Mouse (Mus musculus): Measurements from ENCODE around the gene Colec11. TPM values are rescaled to one million over a fixed set of nuclear protein-coding genes. Genes with fewer than 3 reads are reported as not detected.

The Colec11 gene
- 0.71 TPM in 1 of 2 replicates, not detected in the other for polyA plus RNA-seq (2012; ENCODE audit: insufficient read depth, insufficient read length, missing spikeins)

DNA sequence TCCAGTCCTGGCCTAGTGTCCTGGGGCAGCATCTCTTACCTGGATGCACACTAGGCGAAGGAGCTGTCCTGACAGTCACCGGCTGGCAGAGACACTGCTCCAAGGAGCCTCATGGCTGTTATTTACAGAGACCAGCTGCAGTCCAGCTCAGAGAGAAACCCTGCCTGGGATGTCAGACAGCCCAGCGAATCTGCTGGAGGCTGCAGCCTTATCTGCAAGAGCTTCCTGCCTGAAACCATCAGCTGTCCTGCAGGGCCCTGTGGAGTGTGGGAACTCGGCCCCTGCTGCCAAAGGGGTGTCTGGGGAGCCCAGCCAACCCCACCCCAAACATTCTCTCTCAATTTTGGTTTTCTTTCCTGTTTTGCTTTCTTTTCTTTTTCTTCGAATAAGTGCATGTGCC is at the start of gene Colec11:
TSS of gene Colec11 (minus strand) at position 183 of the 400 bp plus-strand sequence.
- Histone ChIP-seq H3K27ac (replicated peaks; ENCODE audit: low read depth, low read length) (no peak within 1 kb of the TSS), H3K4me1 (ENCODE audit: control insufficient read depth, insufficient read depth, insufficient read length, low read length) (no peaks in the 10 kb centered on the region), H3K4me3 (ENCODE audit: insufficient read depth, low read depth, low read length) (no peak within 1 kb of the TSS)

DNA sequence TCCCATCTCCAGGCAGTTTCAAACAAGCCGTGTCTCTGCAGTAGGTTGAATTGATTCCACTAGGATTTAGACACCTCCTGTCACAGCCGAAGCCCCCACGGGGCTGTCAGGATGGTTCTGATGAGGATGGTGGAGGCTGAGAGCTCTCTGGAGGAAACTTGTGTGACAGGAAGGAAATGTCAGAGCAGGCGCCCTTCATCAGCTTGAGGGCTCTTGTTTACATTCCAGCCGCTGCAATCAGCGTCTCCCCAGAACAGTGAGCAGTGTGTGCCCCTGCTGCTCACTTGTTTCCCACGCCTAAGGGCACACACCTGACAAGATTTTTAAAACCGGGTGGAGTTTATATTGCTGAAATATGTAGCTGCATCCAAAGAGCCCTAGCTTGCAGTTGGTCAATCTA is 44.1 kb upstream of the Colec11 start:
- no peaks in the 10 kb centered on the region for H3K4me1 ChIP-seq (ENCODE audit: control insufficient read depth, insufficient read depth, insufficient read length, low read length)
- H3K27ac ChIP-seq (replicated peaks; ENCODE audit: low read depth, low read length): no peak overlapping the region
- H3K4me3 ChIP-seq (ENCODE audit: insufficient read depth, low read depth, low read length): no peak overlapping the region

DNA sequence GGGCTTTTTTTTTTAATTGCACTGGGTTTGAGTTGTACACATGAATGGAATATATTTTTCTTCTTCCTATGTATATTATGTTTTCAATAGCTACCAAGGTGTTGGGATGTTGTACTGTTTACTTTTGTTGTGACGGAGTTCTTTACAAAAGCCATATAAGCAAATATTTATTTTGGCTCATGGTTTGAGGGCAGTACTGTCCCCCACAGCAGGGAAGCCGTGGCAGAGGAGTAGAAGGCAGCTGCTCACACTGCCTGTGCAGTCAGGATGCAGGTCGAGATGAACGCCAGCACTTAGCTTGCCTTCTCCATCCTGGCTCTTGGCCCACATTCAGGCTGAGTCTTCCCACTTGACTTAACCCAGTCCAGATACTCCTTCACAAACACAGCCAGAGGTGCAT is 43.6 kb upstream of the Colec11 start:
- Histone ChIP-seq H3K4me1 (ENCODE audit: control insufficient read depth, insufficient read depth, insufficient read length, low read length) (no peaks in the 10 kb centered on the region), H3K4me3 (ENCODE audit: insufficient read depth, low read depth, low read length) (no peak overlapping the region), H3K27ac (replicated peaks; ENCODE audit: low read depth, low read length) (no peak overlapping the region)

GRCm38 (mm10) chr12:28662628-28663027 is 39.5 kb upstream of the Colec11 start:
- Histone ChIP-seq H3K4me1 (ENCODE audit: control insufficient read depth, insufficient read depth, insufficient read length, low read length) (no peaks in the 10 kb centered on the region), H3K27ac (replicated peaks; ENCODE audit: low read depth, low read length) (no peak overlapping the region), H3K4me3 (ENCODE audit: insufficient read depth, low read depth, low read length) (no peak overlapping the region)

DNA sequence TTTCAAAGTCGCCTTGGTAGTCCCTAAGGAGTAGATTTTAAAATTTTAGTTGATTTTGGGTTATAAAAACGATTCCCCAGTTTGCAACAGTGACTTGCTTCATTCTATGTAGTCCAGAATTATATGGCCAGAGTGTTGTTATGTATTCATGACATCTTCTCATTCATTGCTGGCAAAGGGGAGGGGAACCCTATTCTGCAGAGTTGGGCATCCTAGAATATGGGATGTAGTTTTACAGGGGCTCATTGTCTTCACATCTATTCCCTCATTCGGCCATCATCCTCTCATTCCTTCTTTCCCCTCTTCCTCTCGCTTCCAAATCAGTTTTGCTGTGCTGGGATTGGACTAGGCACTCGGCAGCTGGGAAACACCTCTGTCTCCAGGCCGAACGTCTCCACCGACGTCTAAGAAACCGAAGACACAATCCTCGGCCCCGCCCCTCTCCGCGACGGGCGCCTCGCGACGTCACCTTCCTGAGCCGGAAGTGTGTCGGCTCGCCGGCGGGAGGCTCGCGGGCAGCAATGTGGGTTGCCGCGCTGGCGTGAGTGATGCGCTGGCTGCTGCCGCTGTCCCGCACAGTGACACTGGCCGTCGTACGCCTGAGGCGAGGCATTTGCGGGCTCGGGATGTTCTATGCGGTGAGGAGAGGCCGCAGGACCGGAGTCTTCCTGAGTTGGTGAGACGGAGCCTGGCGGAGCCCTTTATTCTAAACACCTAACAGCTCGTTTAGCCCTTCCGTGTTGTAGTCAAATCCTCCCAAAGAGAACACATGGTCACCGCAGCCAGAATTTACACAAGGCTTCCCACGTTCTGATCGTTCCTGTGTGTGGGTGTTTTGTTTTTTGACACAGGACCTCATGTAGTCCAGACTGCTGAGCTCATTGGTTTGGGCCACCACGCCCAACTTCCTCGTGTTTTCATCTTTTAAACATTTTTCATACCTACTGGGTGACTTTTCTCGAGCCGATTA is 26.2 kb upstream of the Colec11 start, which contains the start of gene Rnaseh1:
TSS of gene Rnaseh1 (plus strand) at position 462 of the 970 bp plus-strand sequence.
- peak within 1 kb of the TSS; percentile 92 for H3K4me3 ChIP-seq (ENCODE audit: insufficient read depth, low read depth, low read length)
- 0 out of 2 replicates have a peak, but pooled peaks cover 3% of the 10 kb centered on the region for H3K4me1 ChIP-seq (ENCODE audit: control insufficient read depth, insufficient read depth, insufficient read length, low read length)
- H3K27ac ChIP-seq (replicated peaks; ENCODE audit: low read depth, low read length): peak within 1 kb of the TSS; percentile 47

- Histone ChIP-seq H3K27ac (replicated peaks; ENCODE audit: low read depth, low read length) (no peak overlapping the region), H3K4me3 (ENCODE audit: insufficient read depth, low read depth, low read length) (no peak overlapping the region), H3K4me1 (ENCODE audit: control insufficient read depth, insufficient read depth, insufficient read length, low read length) (no peaks in the 10 kb centered on the region)
Measured at GRCm38 (mm10) chr12:28638778-28639177, 15.6 kb upstream of the Colec11 start.

DNA sequence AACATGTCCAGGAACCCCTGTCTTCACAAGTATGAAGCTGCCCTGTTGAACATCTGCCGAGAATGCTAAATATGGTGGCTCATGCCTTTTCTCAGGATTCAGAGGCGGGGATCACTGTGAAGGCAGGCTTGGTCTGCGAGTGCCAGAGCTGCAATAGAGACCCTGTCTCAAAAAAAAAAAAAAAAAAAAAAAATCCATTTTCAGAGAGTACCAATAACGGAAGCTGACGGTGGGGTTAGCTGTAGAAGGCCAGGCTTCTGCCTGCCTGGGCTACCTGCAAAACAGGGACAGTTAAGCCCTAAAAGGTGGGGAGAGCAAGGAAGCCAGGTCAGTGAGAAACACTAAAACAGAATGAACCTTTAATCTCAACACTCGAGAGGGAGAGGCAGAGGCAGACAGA is 13.4 kb upstream of the Colec11 start:
- Histone ChIP-seq H3K4me1 (ENCODE audit: control insufficient read depth, insufficient read depth, insufficient read length, low read length) (no peaks in the 10 kb centered on the region), H3K27ac (replicated peaks; ENCODE audit: low read depth, low read length) (no peak overlapping the region), H3K4me3 (ENCODE audit: insufficient read depth, low read depth, low read length) (peak overlapping the region; percentile 87)

DNA sequence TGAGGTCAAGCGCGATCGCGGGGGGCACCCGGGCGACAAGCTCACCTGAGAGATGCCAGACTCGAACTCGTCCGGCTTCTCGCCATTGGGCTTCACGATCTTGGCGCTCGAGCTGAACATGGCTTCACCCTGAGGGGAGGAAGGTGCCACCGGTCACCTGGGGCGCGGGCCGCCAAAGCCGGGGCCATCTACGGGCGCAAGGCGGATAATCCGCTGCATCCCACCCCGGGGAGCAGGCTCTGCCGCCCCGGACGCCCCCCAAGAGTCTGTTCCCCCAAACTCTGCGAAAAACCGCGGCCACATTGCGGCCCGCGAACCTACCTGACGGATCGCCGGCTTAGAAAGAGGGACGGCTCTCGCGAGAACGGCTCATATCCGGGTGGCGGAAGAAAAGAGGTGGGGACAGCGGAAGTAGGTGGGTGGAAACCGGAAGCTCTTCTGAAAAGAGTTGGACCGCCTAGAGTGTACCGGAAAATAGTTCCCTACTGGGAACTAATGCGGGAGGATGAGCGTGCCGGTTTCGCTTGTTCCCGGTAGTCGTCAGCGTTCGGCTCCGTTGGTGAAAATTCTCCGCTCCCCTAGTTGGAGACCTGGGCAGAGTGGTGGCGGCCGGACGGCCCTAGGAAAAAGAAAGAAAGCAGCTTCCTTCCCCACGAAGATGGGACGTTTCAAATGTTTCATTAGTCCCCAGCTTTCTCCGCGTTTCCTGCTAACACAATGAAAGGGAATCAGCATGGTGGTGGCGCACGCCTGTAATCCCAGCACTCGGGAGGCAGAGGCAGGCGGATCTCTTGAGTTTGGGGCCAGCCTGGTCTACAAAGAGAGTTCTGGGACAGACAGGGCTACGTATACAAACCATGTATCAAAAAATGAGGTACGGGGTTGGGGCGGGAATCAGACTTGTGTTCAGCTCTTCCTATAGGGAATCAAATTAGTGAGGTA is 12.6 kb upstream of the Colec11 start, which contains the start of gene Rps7:
TSS of gene Rps7 (minus strand) at position 419 of the 942 bp plus-strand sequence.
- peak within 1 kb of the TSS; percentile 85 for H3K27ac ChIP-seq (replicated peaks; ENCODE audit: low read depth, low read length)
- H3K4me1 ChIP-seq (ENCODE audit: control insufficient read depth, insufficient read depth, insufficient read length, low read length): no peaks in the 10 kb centered on the region
- peak within 1 kb of the TSS; percentile 90 for H3K4me3 ChIP-seq (ENCODE audit: insufficient read depth, low read depth, low read length)

DNA sequence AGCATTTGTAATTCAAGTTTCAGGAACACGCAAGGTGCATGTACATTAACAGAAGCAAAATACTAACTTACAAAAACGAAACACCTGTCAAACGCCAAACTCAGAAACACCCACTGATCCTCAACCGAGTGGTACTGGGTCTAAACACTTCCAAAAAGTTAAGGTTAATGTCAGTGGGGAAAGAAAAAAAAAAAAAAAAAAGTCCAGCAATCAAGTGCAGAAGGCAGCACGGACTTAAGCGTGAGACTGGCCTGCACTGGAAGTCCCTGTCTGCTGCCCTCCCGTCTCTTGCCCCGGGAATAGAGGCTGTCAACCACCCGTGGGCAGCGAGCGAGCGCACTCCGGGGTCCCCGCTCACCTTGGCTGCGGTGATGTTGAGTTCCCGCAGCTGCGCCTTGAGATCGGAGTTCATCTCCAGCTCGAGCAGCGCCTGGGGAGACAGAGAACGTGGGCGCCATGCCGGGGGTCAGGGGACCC is 11.9 kb upstream of the Colec11 start:
- no peak overlapping the region; the same call in 1 of the 2 replicates for H3K27ac ChIP-seq (replicated peaks; ENCODE audit: low read depth, low read length)
- no peaks in the 10 kb centered on the region for H3K4me1 ChIP-seq (ENCODE audit: control insufficient read depth, insufficient read depth, insufficient read length, low read length)
- H3K4me3 ChIP-seq (ENCODE audit: insufficient read depth, low read depth, low read length): peak overlapping the region; percentile 90

DNA sequence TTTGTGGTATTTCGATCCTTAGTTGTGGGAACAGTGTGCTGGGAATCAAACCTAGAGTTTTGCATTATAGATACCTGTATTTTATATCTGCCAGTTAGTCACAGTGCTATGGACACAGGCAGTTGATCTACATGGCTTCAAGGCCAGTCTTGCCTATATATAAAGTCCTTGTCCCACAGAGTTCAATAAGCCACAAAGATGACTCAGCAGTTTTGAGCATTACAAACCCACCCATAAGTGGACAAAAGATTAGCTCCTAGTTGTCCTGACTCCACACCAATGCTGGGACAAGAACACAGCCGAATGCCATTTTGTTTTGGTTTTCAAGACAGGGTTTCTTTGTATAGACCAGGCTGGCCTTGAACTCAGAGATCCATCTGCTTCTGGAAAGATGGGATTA is 5.3 kb upstream of the Colec11 start:
- Histone ChIP-seq H3K4me1 (ENCODE audit: control insufficient read depth, insufficient read depth, insufficient read length, low read length) (no peaks in the 10 kb centered on the region), H3K27ac (replicated peaks; ENCODE audit: low read depth, low read length) (no peak overlapping the region), H3K4me3 (ENCODE audit: insufficient read depth, low read depth, low read length) (no peak overlapping the region)

- Histone ChIP-seq H3K4me1 (ENCODE audit: control insufficient read depth, insufficient read depth, insufficient read length, low read length) (no peaks in the 10 kb centered on the region), H3K4me3 (ENCODE audit: insufficient read depth, low read depth, low read length) (no peak overlapping the region), H3K27ac (replicated peaks; ENCODE audit: low read depth, low read length) (no peak overlapping the region)
Measured at GRCm38 (mm10) chr12:28627092-28627491, 3.9 kb upstream of the Colec11 start.

- Histone ChIP-seq H3K4me3 (ENCODE audit: insufficient read depth, low read depth, low read length) (no peak overlapping the region), H3K4me1 (ENCODE audit: control insufficient read depth, insufficient read depth, insufficient read length, low read length) (no peaks in the 10 kb centered on the region), H3K27ac (replicated peaks; ENCODE audit: low read depth, low read length) (no peak overlapping the region)
Measured at GRCm38 (mm10) chr12:28625407-28625806, 2.2 kb upstream of the Colec11 start.

DNA sequence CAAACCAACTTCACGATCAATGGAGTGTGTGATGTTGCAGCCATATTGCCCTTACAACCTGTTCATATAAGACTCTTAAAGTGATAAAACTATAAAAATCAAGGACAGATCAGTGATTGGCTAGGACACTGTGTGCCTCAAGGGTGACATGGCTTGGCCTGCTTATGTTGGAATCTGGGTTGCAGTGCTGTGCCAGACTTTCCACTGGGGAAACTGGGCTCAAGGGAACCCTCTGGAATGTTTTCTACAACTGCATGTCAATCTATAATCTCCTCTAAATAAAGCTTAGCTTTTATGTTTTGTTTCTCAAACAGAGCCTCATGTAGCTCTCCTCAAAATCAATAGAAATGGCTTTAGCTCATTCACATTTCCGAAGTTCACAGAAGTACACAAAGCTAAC is 1.1 kb upstream of the Colec11 start:
- no peak overlapping the region for H3K4me3 ChIP-seq (ENCODE audit: insufficient read depth, low read depth, low read length)
- no peak overlapping the region for H3K27ac ChIP-seq (replicated peaks; ENCODE audit: low read depth, low read length)
- H3K4me1 ChIP-seq (ENCODE audit: control insufficient read depth, insufficient read depth, insufficient read length, low read length): no peaks in the 10 kb centered on the region

- no peaks in the 10 kb centered on the region for H3K4me1 ChIP-seq (ENCODE audit: control insufficient read depth, insufficient read depth, insufficient read length, low read length)
- no peak overlapping the region for H3K27ac ChIP-seq (replicated peaks; ENCODE audit: low read depth, low read length)
- H3K4me3 ChIP-seq (ENCODE audit: insufficient read depth, low read depth, low read length): no peak overlapping the region
Measured at GRCm38 (mm10) chr12:28622641-28623040, 536 bp downstream of the Colec11 start.

- Histone ChIP-seq H3K4me1 (ENCODE audit: control insufficient read depth, insufficient read depth, insufficient read length, low read length) (no peaks in the 10 kb centered on the region), H3K4me3 (ENCODE audit: insufficient read depth, low read depth, low read length) (no peak overlapping the region), H3K27ac (replicated peaks; ENCODE audit: low read depth, low read length) (no peak overlapping the region)
Measured at GRCm38 (mm10) chr12:28622167-28622532, 1.0 kb downstream of the Colec11 start.
